Mouse (Mus musculus): ENCODE results near the gene Capn1.
A peak's percentile ranks its signal among the peaks of the same experiment; 100 is the strongest.

Capn1 gene

DNA sequence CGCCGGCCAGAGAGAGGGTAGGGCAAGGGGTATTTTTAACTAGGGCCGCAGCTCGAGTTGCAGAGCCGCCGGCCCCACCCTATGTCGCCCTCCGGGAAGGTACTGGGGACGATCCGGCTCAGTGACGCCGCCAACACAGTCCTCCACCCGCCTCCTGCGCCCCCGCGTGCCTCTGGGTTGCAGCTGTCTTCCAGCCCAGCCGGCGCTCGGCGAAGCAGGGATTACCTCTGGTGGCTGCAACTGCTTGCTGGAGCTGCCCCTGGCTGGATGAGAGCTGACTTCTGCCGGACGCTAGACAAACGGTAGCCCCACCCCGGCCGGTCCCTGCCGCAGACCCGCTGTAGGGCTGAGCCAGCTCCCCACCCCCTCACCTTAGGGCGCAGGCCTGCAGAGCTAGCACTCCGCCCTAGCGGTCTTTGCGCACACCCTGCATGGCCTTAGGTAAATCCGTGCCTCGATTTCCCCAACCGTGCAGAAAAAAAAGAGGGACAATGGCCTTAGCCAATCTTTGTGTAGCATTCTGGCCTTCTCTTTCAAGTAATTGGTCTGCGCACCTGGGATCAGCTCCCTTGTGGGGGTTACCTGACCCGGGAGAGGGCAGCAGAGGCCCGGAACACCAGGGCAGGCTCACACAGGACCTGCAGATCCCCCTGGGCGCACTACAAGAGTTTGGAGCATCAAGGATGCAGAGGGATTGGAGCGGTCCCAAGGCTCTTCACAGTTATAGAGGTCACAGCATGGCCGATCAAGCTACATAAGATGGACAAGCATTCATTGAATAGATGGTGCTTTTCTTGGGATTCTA is at the start of gene Capn1:
Gene Capn1 (minus strand): TSS at position 387 of the 805 bp plus-strand sequence.
- DNase-seq: peak; percentile 73

DNA sequence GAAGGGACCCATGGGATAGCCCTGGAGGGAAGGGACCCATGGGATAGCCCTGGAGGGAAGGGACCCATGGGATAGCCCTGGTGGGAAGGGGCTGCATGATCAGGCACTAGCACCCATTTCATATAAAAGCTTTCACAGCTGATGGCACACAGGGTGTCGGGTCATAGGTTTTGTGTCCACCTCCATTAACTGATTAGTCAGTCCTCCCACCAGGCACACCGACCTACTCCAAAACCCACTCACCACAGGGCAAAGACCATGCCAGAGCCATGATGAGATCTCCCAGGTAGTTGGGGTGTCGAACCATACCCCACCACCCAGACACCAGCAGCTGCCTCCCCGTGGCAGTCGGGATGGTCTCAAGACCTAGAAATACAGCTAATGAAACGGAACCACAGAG is 47.4 kb upstream of the Capn1 start:
- DNase-seq: no peak

DNA sequence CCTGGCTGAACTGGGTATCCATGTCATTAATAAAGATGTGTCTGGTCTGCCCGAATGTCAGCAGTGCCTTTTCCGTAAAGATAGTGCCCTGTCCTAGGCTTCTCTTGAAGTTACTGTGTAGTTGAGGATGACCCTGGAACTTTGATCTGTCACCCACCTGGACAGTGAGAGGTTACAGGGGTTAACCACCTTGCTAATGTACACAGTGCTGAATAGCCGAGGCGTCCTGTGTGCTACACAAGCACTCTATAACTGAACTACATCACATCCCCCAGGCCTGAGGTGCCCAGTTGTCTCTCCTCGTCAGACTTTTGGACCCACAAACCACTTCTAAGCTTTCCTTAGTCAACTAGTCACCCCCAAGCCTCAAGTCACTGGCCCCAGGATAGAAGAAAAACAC is 46.7 kb upstream of the Capn1 start:
- DNase-seq: no peak

DNA sequence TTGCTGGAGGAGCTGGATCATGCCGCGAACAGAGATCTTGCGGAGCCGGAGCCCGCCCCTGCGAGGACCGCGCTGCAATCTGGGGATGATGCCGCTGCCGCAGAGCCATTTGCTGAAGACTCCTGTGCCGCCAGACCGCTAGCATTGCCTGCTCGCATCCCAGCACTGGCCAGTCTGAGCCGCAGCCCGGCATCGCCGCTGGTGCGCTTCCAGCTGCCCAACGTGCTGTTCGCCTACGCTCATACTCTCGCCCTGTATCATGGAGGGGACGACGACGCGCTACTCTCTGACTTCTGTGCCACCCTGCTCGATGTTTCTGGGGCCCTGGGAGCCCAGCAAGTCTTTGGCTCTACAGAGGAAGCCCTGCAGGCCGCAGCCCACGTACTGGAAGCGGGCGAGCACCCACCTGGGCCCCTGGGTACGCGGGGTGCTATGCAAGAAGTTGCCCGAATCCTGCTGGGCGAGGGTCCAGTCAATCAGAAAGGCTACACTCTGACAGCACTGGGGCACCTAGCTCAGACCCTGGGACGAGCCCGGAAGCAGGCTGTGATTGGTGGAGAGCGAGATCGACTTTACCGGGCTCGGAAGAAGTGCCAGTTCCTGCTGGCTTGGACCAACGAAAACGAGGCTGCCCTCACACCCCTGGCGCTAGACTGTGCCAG is 46.1 kb upstream of the Capn1 start:
- peak; percentile 49 for DNase-seq

DNA sequence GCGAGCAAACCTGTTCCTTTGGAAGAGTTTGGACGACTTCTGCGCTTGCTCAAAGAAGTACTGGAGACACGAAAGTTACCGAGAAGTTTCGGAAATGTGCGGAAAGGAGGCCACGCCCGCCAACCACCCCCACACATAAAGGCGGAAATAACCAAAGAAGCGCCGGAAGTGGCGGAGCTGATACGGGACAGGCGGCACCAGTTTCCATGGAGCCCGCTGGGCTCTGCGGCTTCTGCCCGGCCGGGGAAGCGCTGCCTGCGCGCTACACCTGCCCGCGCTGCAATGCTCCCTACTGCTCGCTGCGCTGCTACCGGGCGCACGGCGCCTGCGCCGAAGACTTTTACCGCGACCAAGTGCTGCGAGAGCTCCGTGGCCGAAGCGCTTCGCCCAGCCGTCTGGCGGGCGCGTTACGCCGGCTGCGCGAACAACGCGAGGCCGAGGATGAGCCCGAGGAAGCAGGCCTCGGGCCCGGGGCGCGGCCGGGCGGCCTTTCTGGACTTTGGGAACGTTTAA is 45.4 kb upstream of the Capn1 start, which contains the start of gene Znhit2:
Gene Znhit2 (plus strand): TSS at position 172 of the 513 bp plus-strand sequence.
- peak; percentile 98 for DNase-seq

DNA sequence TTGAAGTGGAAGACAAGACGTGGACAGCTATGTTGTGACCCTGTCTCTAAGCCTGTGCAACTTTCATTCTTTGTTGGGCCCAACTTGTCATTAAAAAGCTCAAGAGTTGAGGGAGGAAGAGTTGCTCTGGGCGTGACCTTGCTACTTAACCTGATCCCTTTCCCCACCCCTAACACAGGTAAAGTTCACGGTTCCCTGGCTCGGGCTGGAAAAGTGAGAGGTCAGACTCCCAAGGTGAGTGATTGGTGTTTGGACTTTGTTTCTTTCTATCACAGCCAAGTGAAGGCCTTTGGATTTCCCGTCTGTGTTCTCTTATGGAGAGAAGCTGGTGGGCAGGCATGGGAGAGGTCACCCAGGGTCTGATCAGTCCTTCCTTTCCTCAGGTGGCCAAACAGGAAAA is 43.3 kb upstream of the Capn1 start:
- DNase-seq: no peak

DNA sequence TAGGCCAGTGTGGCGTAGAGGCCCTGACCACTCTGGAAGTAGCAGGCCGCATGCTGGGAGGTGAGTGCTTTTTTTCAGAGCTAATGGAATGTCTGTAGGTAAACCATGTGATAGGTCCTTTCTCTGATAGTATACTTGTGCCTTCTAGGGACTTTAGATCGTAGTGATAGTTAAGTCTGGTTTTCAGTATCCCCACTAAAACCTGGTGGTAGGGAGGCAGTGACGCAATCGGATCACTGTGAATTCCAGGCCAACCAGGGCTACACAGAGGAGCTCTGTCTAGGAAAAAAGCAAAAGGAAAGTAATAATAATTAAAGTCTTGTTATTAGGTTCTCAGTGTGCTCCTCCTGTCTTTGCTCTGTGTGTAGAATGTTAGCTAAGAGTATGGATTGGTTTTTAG is 42.8 kb upstream of the Capn1 start:
- no peak for DNase-seq

DNA sequence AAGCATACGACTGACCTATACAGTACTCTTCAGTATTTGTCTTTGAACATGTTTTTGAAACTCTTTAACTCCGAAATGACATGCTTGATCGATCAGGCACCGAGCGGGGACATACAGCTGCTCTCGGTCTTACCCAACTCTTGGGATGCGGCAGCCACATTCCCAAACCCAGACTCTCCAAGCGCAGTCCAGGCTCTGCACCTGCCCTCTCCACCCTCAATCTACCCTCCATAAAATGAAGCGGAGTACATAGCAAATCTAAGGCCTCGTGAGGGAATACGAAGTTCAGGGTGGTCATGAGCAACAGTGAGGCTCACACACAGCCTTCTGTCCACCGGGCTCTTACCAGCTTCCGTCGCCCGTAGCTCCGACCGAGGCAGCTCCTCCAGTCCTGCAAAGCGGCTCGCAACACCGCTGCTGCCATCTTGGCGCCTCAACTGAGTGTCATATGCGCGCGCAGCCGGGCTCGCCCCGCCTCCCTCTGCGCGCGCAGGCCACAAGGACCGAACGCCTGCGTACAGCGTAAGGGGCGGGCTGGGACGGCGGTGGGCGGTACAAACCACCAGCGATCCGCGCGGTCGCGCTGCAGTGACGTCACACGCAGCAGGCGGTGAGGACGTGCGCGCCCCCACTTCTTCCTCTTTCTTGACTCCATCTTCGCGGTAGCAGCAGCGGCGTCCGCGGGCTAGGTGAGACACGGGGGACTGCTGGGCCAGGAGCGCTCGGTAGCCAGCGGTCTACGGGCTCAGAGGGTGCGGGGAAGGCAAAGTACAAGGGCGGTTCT is 41.8 kb upstream of the Capn1 start, which contains the start of the genes Mrpl49 and Fau:
Gene Mrpl49 (minus strand): TSS at position 473 of the 784 bp plus-strand sequence.
Gene Fau (plus strand): TSS at position 532 of the 784 bp plus-strand sequence.
- DNase-seq: peak; percentile 99

DNA sequence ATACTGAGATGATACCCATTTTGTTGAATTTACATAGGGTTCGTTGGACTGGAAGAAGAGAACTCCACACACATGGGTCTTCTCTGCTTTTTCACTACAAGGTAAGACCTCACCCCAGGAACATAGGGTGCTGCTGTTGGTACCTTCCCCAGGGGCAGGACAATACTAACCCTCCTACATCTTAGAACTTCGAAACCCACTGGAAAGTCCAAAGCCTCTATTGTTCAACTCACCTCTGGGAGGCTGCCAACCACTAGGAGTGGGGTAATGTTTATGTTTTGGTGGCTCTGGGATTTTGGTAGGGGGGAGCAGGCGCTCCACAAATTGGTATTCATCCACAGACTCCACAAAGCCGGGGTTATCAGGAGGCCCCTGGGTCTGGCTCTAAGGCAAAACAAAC is 41.0 kb upstream of the Capn1 start:
- DNase-seq: no peak

DNA sequence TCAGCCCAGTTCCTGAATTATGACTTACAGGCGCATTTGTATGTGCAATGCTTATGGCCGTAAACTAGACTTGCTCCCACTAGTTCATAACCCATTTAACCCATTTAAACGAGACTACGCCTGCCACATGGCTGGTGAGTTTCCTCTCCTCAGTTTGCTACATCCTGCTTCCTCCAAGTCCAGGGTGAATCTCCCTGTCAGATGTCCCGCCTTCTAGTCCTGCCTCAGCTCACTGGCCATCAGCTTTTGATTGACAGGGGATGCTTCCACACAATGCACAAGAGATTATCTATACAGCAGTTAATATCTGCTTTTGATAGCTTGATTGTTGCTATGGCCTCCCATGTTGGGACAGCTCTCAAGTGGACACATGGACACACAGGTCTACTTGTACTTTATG is 38.6 kb upstream of the Capn1 start:
- DNase-seq: no peak

DNA sequence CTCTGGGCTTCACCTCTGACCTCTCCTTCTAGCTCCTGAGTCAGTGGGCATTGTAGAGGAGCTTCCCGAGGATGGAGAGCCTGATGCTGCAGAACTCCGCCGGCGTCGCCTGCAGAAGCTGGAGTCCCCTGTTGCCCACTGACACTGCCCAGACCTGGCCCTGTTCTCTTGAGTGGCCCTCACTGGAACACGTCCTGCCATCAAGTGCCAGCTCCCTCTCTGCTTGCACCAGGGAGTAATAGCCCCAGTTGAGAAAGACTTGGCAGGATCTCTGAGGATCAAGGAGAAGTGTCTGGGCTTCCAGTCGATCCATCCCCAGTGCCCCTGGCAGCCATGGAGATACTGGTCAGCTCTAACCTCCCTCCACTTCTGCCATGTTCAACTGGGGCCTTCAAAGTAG is 36.8 kb upstream of the Capn1 start:
- DNase-seq: no peak

DNA sequence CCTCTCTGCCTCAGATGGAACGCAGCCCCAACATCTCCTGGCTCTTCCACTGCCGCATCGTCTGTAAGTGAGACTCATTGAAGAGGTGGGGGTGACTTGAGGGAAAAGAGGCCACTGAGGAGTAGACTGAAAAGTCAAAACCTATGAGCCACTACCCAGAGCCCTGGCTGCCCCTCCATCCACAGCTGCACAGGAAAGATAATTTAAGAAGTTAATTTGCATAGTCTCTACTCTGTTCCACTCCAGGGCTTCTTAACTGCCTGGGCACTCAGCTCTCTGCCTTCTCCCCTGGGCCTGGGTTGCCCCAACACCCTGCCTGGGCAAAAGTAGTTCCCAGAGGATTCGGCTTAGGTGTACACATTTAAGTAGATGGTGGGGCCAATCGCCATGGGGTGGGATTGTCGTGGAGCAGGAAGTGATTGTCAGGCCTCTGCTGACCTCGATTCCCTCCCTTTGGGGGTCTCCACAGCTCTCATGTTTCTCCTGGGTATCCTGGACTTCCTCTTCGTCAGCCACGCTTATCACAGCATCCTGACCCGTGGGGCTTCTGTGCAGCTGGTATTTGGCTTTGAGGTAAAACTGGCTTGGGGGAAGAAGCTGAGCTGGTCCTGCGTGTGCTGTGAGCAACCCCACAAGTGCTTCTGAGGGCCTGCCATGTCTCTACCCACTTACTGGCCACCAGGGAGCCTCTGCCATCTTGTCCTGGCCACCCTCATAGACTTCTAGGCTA is 33.1 kb upstream of the Capn1 start:
- DNase-seq: no peak

DNA sequence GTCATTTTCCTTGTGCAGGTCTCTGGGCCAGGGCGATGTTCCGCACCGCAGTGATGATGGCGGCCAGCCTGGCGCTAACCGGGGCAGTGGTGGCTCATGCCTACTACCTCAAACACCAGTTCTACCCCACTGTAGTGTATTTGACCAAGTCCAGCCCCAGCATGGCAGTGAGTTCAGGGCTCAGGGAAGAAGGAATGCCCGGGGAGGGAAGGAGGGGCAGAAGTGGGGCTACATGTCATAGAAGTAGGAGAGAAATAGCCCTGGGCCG is 32.1 kb upstream of the Capn1 start:
- DNase-seq: no peak

DNA sequence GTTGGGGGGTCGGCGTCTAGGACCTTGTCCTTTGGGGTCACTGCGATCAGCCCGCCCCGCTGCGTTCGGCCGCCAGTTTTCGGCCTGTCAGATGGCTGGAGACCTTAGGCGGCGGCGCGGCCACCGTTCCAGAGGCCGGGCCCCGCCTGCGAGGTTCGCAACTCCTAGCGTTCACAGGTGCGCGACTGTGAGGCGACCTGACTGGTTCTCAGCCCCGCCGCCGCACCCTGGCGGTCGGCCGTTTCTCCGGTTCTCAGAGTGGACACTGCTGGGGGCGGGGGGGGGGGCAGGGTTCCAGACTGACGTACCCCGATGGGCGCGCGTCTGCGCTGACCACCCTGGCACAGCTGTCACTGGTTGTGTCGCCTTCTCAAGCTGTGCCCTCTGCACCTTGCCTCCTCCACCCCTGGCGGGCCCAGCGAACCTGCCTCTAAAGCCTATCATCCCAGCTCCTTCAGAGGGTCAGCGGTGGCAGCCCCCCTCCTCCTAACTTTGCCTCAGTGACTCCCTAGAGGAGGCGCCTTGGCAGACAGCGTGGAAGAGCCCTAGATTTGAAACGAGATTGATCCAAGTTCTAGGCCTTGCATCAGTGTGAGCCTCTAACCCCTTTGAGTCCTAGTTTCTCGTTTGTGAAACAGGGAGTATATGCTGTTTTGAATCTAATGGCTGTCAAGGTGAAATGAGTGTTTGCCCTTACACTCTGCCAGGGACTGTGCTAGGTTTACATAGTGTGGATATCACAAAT is 31.6 kb upstream of the Capn1 start:
- peak; percentile 41 for DNase-seq

DNA sequence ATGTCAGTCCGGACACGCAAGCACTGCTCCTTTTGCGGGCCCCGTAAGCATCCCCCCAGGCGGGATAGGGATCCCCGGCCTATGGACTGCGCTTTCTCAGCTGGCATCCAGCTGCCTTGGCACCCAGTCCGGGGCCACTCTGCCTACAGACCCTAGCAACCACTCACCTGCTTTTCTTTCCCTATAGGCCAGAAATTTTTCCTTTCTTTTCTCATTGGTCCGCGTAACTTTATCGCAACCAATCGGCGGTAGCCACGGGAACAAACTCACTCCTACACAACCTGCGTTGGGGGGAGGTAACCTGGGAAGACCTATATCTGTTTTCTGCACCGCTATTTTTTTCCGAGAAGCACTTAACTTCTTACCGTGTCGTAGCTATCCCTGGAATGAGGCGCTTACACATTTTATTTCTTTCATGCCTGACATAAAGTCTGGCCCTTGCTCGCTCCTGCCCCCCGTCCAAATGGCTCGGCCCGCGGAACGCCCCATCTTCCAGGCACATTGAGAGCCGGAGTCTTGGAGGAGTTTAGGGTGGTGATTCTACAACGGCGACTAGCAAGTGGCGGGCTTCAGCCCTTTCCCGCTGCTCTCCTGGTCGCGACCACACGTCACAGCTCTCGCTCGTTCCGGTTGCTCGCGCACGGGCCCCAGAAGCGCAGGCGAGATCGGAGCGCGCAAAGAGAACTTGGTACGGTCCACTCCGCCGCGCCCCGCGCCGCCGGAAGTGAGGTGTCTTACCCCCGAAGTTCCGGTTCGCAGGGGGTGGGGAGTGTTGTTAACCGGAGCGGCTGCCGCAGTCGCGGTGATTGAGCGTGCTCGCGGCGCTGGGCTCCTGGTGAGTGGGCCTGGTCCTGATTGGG is 30.8 kb upstream of the Capn1 start, which contains the start of gene Syvn1:
Gene Syvn1 (plus strand): TSS at position 283 of the 860 bp plus-strand sequence.
- DNase-seq: peak; percentile 96

DNA sequence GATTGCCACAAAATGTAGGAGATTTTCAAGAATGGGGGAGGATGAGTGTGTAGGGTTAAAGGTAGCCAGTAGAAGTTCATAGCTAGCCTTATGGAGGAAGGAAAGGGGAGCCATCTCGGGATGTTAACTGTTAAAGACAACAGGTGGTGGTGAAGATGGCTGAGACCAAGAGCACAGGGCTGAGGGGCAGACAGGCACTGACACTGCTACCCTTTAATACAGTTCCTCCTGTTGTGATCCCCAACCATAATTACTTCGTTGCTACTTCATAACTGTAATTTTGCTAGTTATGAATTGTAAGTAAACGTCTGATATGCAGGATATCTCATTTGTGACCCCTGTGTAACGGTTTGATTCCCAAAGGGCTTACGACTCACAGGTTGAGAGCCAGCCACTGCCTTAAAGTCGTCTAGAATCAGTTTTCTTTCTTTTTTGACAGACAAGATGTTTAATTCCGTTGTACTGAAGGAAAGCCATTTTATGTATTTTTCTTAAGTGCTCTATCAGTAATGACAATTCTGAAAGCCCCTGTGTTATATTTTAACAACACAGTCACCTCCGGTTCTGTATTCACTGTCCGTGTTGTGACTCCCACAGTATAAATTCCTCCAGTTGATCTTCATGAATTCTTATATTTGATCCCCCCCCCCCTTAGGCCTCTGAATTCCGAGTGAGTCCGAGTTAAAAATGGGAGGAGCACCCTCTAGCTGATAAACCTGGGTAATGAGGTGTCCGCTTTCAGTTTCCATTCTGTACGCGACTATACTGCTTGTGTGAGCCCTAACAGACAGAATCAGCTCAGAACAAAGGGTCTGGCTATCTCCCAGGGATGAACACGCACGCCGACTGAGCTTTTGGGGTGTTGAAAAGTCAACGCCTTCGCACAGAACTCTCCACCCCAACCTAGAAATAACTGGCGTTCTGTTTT is 29.9 kb upstream of the Capn1 start:
- DNase-seq: peak; percentile 72

DNA sequence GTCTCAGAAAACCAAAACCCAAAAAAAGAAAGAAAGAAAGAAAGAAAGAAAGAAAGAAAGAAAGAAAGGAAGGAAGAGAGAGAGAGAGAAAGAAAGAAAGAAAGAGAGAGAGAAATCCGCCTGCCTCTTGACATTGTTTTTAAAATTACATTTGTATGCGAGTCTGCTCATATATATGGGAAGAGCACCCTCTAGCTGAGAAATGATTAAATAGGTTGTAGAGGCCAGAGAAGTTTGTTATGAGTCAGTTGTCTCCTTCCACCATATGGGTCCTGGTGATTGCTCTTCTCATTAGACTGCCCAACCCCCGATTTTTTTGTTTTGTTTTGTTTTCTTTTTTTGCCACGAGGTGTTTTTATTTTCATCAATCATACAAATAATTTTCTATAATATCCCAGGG is 28.4 kb upstream of the Capn1 start:
- DNase-seq: peak; percentile 43

DNA sequence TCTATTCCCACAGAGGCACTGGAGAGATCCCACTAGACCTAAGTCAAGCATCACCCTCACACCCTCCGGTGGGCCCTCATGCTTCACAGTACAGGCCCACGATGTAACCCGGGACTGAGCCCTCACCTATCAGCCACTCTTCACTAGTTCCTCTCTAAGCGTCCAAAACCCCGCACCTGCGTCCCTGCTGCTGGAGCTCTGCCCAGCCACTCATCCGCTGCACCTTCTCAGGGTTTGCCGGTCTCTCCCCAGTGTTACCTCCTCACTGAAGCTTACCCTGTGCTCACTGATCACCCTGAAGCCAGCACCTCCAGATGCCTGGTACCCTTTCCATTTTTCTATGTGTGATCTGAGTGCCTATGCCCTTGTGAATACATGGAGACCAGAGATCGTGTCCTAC is 26.6 kb upstream of the Capn1 start:
- DNase-seq: no peak

DNA sequence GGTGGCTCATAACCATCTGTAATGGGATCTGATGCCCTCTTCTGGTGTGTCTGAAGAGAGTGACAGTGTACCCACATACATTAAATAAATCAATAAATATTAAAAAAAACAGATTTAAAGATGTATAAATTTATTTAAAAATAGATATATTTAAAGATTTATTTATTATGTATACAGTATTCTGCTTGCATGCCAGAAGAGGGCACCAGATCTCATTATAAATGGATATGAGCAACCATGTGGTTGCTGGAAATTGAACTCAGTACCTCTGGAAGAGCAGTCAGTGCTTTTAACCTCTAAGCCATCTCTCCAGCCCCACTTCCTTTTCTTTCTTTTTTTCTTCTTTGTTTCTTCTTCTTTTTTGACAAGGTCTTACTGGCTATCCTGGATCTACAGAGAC is 24.3 kb upstream of the Capn1 start:
- DNase-seq: no peak

DNA sequence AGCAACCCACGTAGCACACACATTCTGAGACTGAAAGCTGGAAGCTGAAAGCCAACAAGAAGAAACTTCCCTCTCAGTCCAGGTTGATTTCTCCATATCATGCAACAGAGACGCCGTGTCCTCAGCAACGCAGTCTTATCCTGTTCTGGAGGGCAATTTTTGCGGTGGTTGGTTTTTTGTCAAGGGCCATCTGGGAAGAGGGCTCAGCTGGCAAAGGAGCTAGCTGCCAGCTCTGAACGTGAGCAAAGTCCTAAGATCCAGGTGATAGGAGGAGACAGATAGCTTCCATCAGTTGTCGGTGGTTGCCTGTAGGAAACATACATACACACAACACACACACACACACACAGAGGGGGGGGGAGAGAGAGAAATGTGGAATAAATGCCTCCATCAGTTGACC is 22.6 kb upstream of the Capn1 start:
- DNase-seq: no peak

Data from lung, postnatal 36 days (tissue).